Mouse (Mus musculus): ENCODE measurements around the gene Sfta2.

- TF ChIP-seq EP300 (IDR thresholded peaks at IDR 0.05) (no peak), CTCF (IDR thresholded peaks at IDR 0.05) (peak; percentile 68)
Observed at GRCm38 (mm10) chr17:35582900-35583299, 18.4 kb upstream of the Sfta2 start.
